Mouse (Mus musculus) bone marrow, adult 2 months (tissue): ENCODE data around the gene Fam107a.

ENCODE experiments used
- CTCF ChIP-seq: fragments of 200-500 bp; IDR thresholded peaks from 2 replicates; pipeline ENCODE4 v1.5.1; 2011; ENCODE audit warnings: low read length, control low read depth; ENCODE audit not compliant: control insufficient read depth, insufficient read depth
- POLR2A ChIP-seq: fragments of 200-500 bp; IDR thresholded peaks from 2 replicates; pipeline ENCODE4 v1.6.1; 2011; ENCODE audit warnings: low read depth, mild to moderate bottlenecking, control low read depth, low read length, borderline replicate concordance; ENCODE audit not compliant: control insufficient read depth

GRCm38 (mm10) chr14:8320528-8320927, 2.7 kb upstream of the Fam107a start:
- TF ChIP-seq CTCF = no peak
- no peak for TF ChIP-seq POLR2A
